Mouse (Mus musculus) MEL (cell line): Measurements from ENCODE around the gene Gm10320.

ENCODE experiments used
- ELF1 ChIP-seq: IDR thresholded peaks from 2 replicates; pipeline ENCODE4 v1.6.1; 2014; ENCODE audit warnings: low read depth, mild to moderate bottlenecking, inconsistent platforms, low read length, improper control_type of control experiment, moderate library complexity
- RAD21 ChIP-seq: IDR thresholded peaks from 2 replicates; pipeline ENCODE4 v1.6.1; 2011; ENCODE audit warnings: mild to moderate bottlenecking, low read depth, low read length, improper control_type of control experiment

DNA sequence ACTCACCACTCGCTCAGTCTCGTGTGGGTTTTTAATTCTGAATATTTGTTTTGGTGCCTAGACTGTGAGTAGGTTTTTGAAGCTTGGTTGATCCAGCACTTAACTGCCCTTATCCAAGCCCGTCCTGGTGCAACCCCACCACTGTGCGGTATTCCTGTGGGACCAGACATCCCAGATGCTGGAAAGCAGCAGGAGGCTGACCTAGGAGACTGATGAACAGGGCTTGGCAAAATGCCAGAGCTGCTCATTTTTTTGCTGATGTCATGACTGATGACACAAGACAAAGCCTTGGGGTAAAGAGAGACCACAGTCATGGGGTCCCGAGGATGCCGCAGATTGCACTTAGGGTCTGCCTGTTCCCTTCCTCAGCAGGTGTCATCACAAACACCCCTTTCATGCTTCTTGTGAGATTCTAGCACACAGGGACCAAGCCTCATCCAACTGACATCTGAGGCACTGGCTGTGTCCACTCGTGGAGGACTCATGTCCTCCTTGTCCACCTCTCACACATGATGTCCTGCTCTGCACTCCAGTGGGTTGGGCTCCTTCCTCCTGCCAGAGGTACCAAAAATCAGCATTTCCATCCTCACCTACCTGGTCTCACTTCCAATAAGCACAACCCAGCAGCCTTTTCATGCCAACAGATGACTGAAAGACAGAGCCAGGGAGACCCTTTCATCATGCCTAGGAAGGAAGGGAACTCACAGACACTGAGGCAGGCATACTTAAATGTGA is 46.2 kb downstream of the Gm10320 start:
- TF ChIP-seq RAD21 (no peak), ELF1 (no peak)
